ENCODE assay signal across 26 mouse cellular contexts in the genomic region with DNA sequence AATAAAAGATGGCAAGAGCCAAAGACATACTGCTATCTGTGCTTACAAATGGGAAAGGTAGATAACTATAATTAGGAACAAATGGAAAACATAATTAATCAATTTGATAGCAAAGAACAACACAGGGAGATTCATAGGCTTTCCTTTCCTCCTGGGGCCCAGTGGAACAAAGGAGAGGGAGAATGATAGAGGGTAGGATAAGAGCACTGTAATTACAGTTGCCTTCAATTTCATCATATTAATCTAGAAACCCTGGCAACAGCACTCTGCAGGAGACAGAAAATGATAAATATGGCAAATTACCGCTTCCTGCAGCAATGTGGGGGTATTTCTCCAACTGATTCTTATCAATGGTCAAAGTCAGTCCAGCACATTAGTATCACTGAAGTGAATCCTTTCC.
DNase-seq lines count a peak whose midpoint lies in the region; ATAC-seq and TF ChIP-seq lines count a peak whose summit lies in the region.
"Had no signal": no experiment of that assay in that cellular context is flagged by ENCODE, and none has a peak within 500 bp of the region (broad histone marks: within the 10 kb centered on the region; RNA-seq: fewer than 3 reads in every experiment).

No protein-coding gene starts in this region.

- intact Hi-C loops in heart, postnatal 14 days (cut with DNase I): no loop called here

- H3K4me3 ChIP-seq in hindbrain, embryonic 11.5 days (ENCODE audit: low read depth, low read length): no peak overlapping the region
- no peak overlapping the region for H3K4me3 ChIP-seq in hindbrain, postnatal 0 days (ENCODE audit: low read length)
- H3K4me3 ChIP-seq in hindbrain, embryonic 16.5 days (ENCODE audit: low read length): no peak overlapping the region
- no peak overlapping the region for H3K4me3 ChIP-seq in neural tube, embryonic 14.5 days (ENCODE audit: low read depth, low read length)
- no peak overlapping the region for H3K4me3 ChIP-seq in midbrain, embryonic 14.5 days (replicated peaks; ENCODE audit: low read depth, low read length)
- H3K4me3 ChIP-seq: embryonic facial prominence, embryonic 10.5 days; embryonic facial prominence, embryonic 13.5 days; erythroblast, embryonic 14.5 days; forebrain, embryonic 12.5 days; forebrain, embryonic 15.5 days; heart, embryonic 12.5 days; heart, embryonic 15.5 days had no signal

- no peaks in the 10 kb centered on the region for H3K4me1 ChIP-seq in hindbrain, embryonic 11.5 days (replicated peaks; ENCODE audit: control insufficient read depth, insufficient read depth, low read length)
- no peaks in the 10 kb centered on the region for H3K4me1 ChIP-seq in hindbrain, postnatal 0 days (ENCODE audit: insufficient read depth, low read length)
- H3K4me1 ChIP-seq in hindbrain, embryonic 16.5 days (ENCODE audit: control insufficient read depth, insufficient read depth, low read depth, low read length): no peaks in the 10 kb centered on the region
- H3K4me1 ChIP-seq in neural tube, embryonic 14.5 days (ENCODE audit: control insufficient read depth, insufficient read depth, low read length): no peaks in the 10 kb centered on the region
- H3K4me1 ChIP-seq in midbrain, embryonic 14.5 days (ENCODE audit: control insufficient read depth, insufficient read depth, low read length): no peaks in the 10 kb centered on the region
- H3K4me1 ChIP-seq: embryonic facial prominence, embryonic 10.5 days; embryonic facial prominence, embryonic 13.5 days; forebrain, embryonic 12.5 days; forebrain, embryonic 15.5 days; heart, embryonic 12.5 days; heart, embryonic 15.5 days had no signal

- WGBS in hindbrain, embryonic 11.5 days: 93% methylated on average over 1 of the region's 1 CpGs
- WGBS in hindbrain, postnatal 0 days: 69% methylated on average over 1 of the region's 1 CpGs
- WGBS in hindbrain, embryonic 16.5 days: 46% methylated on average over 1 of the region's 1 CpGs
- WGBS in neural tube, embryonic 14.5 days: 74% methylated on average over 1 of the region's 1 CpGs
- WGBS in midbrain, embryonic 14.5 days: 73% methylated on average over 1 of the region's 1 CpGs

- DNase-seq in hindbrain, embryonic 11.5 days (ENCODE audit: low spot score): no peak
- no peak for DNase-seq in hindbrain, postnatal 0 days (ENCODE audit: low spot score)
- DNase-seq in MN1 (ENCODE audit: low spot score): peak; percentile 75
- DNase-seq in heart, postnatal 14 days: no peak
- DNase-seq in layer of hippocampus, adult 9-10 months (ENCODE audit: low spot score): no peak
- DNase-seq in midbrain, embryonic 14.5 days: no peak
- DNase-seq: adrenal gland, postnatal 10 days; adrenal gland, postnatal 36 days; cerebellum, adult 2 months; cerebellum, postnatal 10 days; cerebellum, postnatal 36 days; embryo, embryonic 11 days; gastrocnemius, postnatal 25 days; heart, adult 18-20 months; heart, postnatal 10 days; heart, postnatal 4 days had no signal

- H3K27ac ChIP-seq in hindbrain, embryonic 11.5 days (ENCODE audit: low read depth, low read length): no peak overlapping the region
- H3K27ac ChIP-seq in hindbrain, postnatal 0 days: no peak overlapping the region
- no peak overlapping the region for H3K27ac ChIP-seq in hindbrain, embryonic 16.5 days (ENCODE audit: low read depth, low read length)
- H3K27ac ChIP-seq in neural tube, embryonic 14.5 days (ENCODE audit: low read depth, low read length): no peak overlapping the region
- H3K27ac ChIP-seq in midbrain, embryonic 14.5 days (replicated peaks; ENCODE audit: low read depth, low read length): no peak overlapping the region
- H3K27ac ChIP-seq: embryonic facial prominence, embryonic 10.5 days; embryonic facial prominence, embryonic 13.5 days; forebrain, embryonic 12.5 days; forebrain, embryonic 15.5 days; heart, embryonic 15.5 days had no signal

- no peak for TF ChIP-seq CTCF in hindbrain, postnatal 0 days (IDR thresholded peaks at IDR 0.05; ENCODE audit: low read depth)

- no peak overlapping the region for H3K9ac ChIP-seq in hindbrain, embryonic 11.5 days (ENCODE audit: low read depth, low read length)
- no peak overlapping the region for H3K9ac ChIP-seq in hindbrain, postnatal 0 days (replicated peaks; ENCODE audit: low read length)
- no peak overlapping the region for H3K9ac ChIP-seq in hindbrain, embryonic 16.5 days (ENCODE audit: low read depth, low read length)
- no peak overlapping the region for H3K9ac ChIP-seq in neural tube, embryonic 14.5 days (replicated peaks; ENCODE audit: low read depth, low read length)
- H3K9ac ChIP-seq in midbrain, embryonic 14.5 days (replicated peaks; ENCODE audit: low read length): no peak overlapping the region
- H3K9ac ChIP-seq: embryonic facial prominence, embryonic 13.5 days; forebrain, embryonic 12.5 days; forebrain, embryonic 15.5 days; heart, embryonic 12.5 days; heart, embryonic 15.5 days had no signal

- H3K9me3 ChIP-seq in hindbrain, embryonic 11.5 days (ENCODE audit: control insufficient read depth, low read length): no peaks in the 10 kb centered on the region
- no peaks in the 10 kb centered on the region for H3K9me3 ChIP-seq in hindbrain, postnatal 0 days (ENCODE audit: low read length)
- no peaks in the 10 kb centered on the region for H3K9me3 ChIP-seq in hindbrain, embryonic 16.5 days (ENCODE audit: control insufficient read depth, low read length)
- H3K9me3 ChIP-seq in neural tube, embryonic 14.5 days (ENCODE audit: control insufficient read depth, low read length): no peaks in the 10 kb centered on the region
- no peaks in the 10 kb centered on the region for H3K9me3 ChIP-seq in midbrain, embryonic 14.5 days (ENCODE audit: control insufficient read depth, low read length)
- H3K9me3 ChIP-seq: embryonic facial prominence, embryonic 10.5 days; embryonic facial prominence, embryonic 13.5 days; forebrain, embryonic 12.5 days; forebrain, embryonic 15.5 days; heart, embryonic 12.5 days; heart, embryonic 15.5 days had no signal

- H3K27me3 ChIP-seq in hindbrain, embryonic 11.5 days (ENCODE audit: control insufficient read depth, insufficient read depth, low read length): no peaks in the 10 kb centered on the region
- H3K27me3 ChIP-seq in hindbrain, postnatal 0 days (ENCODE audit: insufficient read depth, low read length): no peaks in the 10 kb centered on the region
- H3K27me3 ChIP-seq in hindbrain, embryonic 16.5 days (replicated peaks; ENCODE audit: control insufficient read depth, insufficient read depth, low read length): no peaks in the 10 kb centered on the region
- no peaks in the 10 kb centered on the region for H3K27me3 ChIP-seq in neural tube, embryonic 14.5 days (ENCODE audit: control insufficient read depth, insufficient read depth, low read length)
- H3K27me3 ChIP-seq in midbrain, embryonic 14.5 days (ENCODE audit: control insufficient read depth, insufficient read depth, low read length): no peaks in the 10 kb centered on the region
- H3K27me3 ChIP-seq: embryonic facial prominence, embryonic 13.5 days; forebrain, embryonic 12.5 days; forebrain, embryonic 15.5 days; heart, embryonic 12.5 days; heart, embryonic 15.5 days; Patski had no signal

- no peaks in the 10 kb centered on the region for H3K36me3 ChIP-seq in hindbrain, embryonic 11.5 days (ENCODE audit: control insufficient read depth, insufficient read depth, low read length)
- no peaks in the 10 kb centered on the region for H3K36me3 ChIP-seq in hindbrain, postnatal 0 days (ENCODE audit: insufficient read depth, low read length)
- H3K36me3 ChIP-seq in hindbrain, embryonic 16.5 days (ENCODE audit: control insufficient read depth, insufficient read depth, low read length): no peaks in the 10 kb centered on the region
- H3K36me3 ChIP-seq in neural tube, embryonic 14.5 days (ENCODE audit: control insufficient read depth, insufficient read depth, low read length): no peaks in the 10 kb centered on the region
- no peaks in the 10 kb centered on the region for H3K36me3 ChIP-seq in midbrain, embryonic 14.5 days (ENCODE audit: control insufficient read depth, insufficient read depth, low read length)
- H3K36me3 ChIP-seq: embryonic facial prominence, embryonic 10.5 days; embryonic facial prominence, embryonic 13.5 days; forebrain, embryonic 12.5 days; forebrain, embryonic 15.5 days; heart, embryonic 12.5 days; heart, embryonic 15.5 days had no signal

- H3K4me2 ChIP-seq in hindbrain, embryonic 11.5 days (replicated peaks; ENCODE audit: low read depth, low read length): no peak overlapping the region
- H3K4me2 ChIP-seq in hindbrain, postnatal 0 days (ENCODE audit: low read depth, low read length): no peak overlapping the region
- H3K4me2 ChIP-seq in hindbrain, embryonic 16.5 days (ENCODE audit: low read length): no peak overlapping the region
- H3K4me2 ChIP-seq in neural tube, embryonic 14.5 days (ENCODE audit: low read depth, low read length): no peak overlapping the region
- H3K4me2 ChIP-seq in midbrain, embryonic 14.5 days (ENCODE audit: low read length): no peak overlapping the region
- H3K4me2 ChIP-seq: embryonic facial prominence, embryonic 13.5 days; forebrain, embryonic 12.5 days; forebrain, embryonic 15.5 days; heart, embryonic 12.5 days; heart, embryonic 15.5 days had no signal

- peak; percentile 67; the same call in 1 of the 2 replicates for ATAC-seq in hindbrain, embryonic 11.5 days (ENCODE audit: low FRiP score)
- no peak for ATAC-seq in hindbrain, postnatal 0 days
- ATAC-seq in hindbrain, embryonic 16.5 days: 0 out of 2 replicates have a peak, but pooled peaks have one; percentile 68
- peak; percentile 77; the same call in 1 of the 2 replicates for ATAC-seq in neural tube, embryonic 14.5 days (ENCODE audit: low read depth)
- ATAC-seq in midbrain, embryonic 14.5 days (ENCODE audit: low FRiP score, low TSS enrichment): no peak
- ATAC-seq: forebrain, embryonic 15.5 days; Patski had no signal

Comparison
In these comparisons a context has a peak if more than half of its experiments do, and no peak if none do; other contexts are left out.
1. ATAC-seq: peak in hindbrain, embryonic 11.5 days (single experiment), hindbrain, embryonic 16.5 days (single experiment) and neural tube, embryonic 14.5 days (single experiment); none in hindbrain, postnatal 0 days (single experiment) and midbrain, embryonic 14.5 days (single experiment).